Mouse (Mus musculus) forebrain, postnatal 0 days (tissue): ENCODE data around the gene Bst2. TPM values are rescaled to one million over a fixed set of nuclear protein-coding genes. Genes with fewer than 3 reads are reported as not detected.

Source experiments
- ATAC-seq: fragments of 200-750 bp; cut with Nextera tagmentation; 2 replicates; pipeline ENCODE4 v1.8.0; 2017; ENCODE audit warnings: mild to moderate bottlenecking, moderate library complexity
- DNase-seq: peaks from one replicate; pipeline ENCODE4 v3.0.0-alpha.2; 2015
- H3K27ac ChIP-seq: fragments of 300-500 bp; sonication (generic); 2 replicates; pipeline ENCODE4 v1.5.1; 2014; ENCODE audit warnings: low read depth, mild to moderate bottlenecking, antibody characterized with exemption, low read length, moderate library complexity, mixed read lengths
- H3K27me3 ChIP-seq: fragments of 300-500 bp; sonication (generic); 2 replicates; pipeline ENCODE4 v1.6.1; 2014; ENCODE audit warnings: mild to moderate bottlenecking, low read length, mixed read lengths; ENCODE audit not compliant: insufficient read depth
- H3K36me3 ChIP-seq: fragments of 300-500 bp; sonication (generic); 2 replicates; pipeline ENCODE4 v1.6.1; 2014; ENCODE audit warnings: mild to moderate bottlenecking, moderate library complexity; ENCODE audit not compliant: insufficient read depth
- H3K4me1 ChIP-seq: fragments of 300-500 bp; sonication (generic); 2 replicates; pipeline ENCODE4 v1.6.1; 2014; ENCODE audit warnings: antibody characterized with exemption; ENCODE audit not compliant: insufficient read depth
- H3K4me2 ChIP-seq: fragments of 300-500 bp; sonication (generic); 2 replicates; pipeline ENCODE4 v1.6.1; 2014; ENCODE audit warnings: low read depth, mild to moderate bottlenecking, moderate library complexity
- H3K4me3 ChIP-seq: fragments of 300-500 bp; sonication (generic); 2 replicates; pipeline ENCODE4 v1.5.1; 2014; ENCODE audit warnings: low read depth, low read length, mixed read lengths
- H3K9ac ChIP-seq: fragments of 300-500 bp; sonication (generic); 2 replicates; pipeline ENCODE4 v1.6.1; 2014; ENCODE audit warnings: mild to moderate bottlenecking
- H3K9me3 ChIP-seq: fragments of 300-500 bp; sonication (generic); 2 replicates; pipeline ENCODE4 v1.6.1; 2016; ENCODE audit warnings: low read length
- CTCF ChIP-seq: sonication (generic); IDR thresholded peaks from 2 replicates; pipeline ENCODE4 v1.5.1; 2016; ENCODE audit warnings: antibody characterized with exemption, control low read depth, low read depth
- WGBS: fragments of 180-500 bp; shearing (Covaris S2); extraction: QIAGEN DNeasy Blood & Tissue Kit; methylation state at CpG from one replicate; pipeline ENCODE4 v1.1.7; 2014; 5-methylcytosine and 5-hydroxymethylcytosine counted together
- polyA plus RNA-seq: library from polyadenylated mRNA; unstranded; fragments of >200 nt; fragmentation: Nextera tagmentation; extraction: Ambion mirVana; gene quantifications from 2 replicates; pipeline ENCODE4 v1.2.1, GENCODE M21; 2015
- total RNA-seq: library from RNA; depleted of rRNA; stranded (reverse); fragments of >200 nt; gene quantifications from 2 replicates; pipeline ENCODE4 v1.2.3, GENCODE M21; 2014

Bst2 gene
- total and polyA plus RNA-seq, 2 experiments from 2014 or later: 17.8 to 19.3 TPM

DNA sequence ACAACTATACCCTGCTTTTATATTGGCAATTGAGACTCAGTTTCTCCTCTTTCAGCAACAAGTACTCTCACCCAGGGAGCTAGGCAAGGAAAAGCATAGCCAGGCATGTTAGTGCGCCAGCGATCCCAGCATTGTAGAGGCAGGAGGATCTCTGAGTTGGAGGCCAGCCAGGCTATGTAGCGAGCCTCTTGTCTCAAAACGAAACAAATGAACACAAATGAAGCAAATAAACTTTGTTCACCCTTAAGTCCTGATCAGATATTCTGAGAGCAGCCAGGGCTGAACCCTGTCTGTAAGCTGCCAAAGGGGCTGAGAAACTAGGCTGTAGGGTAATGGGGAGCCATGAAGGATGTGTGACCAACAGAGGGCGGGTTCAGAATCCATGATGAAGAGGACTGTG is 41.4 kb downstream of the Bst2 start:
- WGBS: 81% methylated on average over 5 of the region's 5 CpGs
- ATAC-seq (no peak), DNase-seq (no peak)
- Histone ChIP-seq H3K4me3 (no peak overlapping the region), H3K9ac (no peak overlapping the region), H3K36me3 (peaks cover 18% of the 10 kb centered on the region), H3K4me2 (no peak overlapping the region), H3K27ac (no peak overlapping the region), H3K9me3 (no peaks in the 10 kb centered on the region), H3K4me1 (no peaks in the 10 kb centered on the region), H3K27me3 (no peaks in the 10 kb centered on the region)
- no peak for TF ChIP-seq CTCF

GRCm38 (mm10) chr8:71495039-71495438 is 42.2 kb downstream of the Bst2 start:
- Histone ChIP-seq H3K9me3 (no peaks in the 10 kb centered on the region), H3K27ac (no peak overlapping the region), H3K36me3 (peaks cover 18% of the 10 kb centered on the region), H3K9ac (no peak overlapping the region), H3K4me1 (no peaks in the 10 kb centered on the region), H3K4me2 (peak overlapping the region; percentile 35; the same call in 1 of the 2 replicates), H3K27me3 (no peaks in the 10 kb centered on the region), H3K4me3 (no peak overlapping the region)
- DNase-seq (peak; percentile 84), ATAC-seq (peak; percentile 83)
- TF ChIP-seq CTCF: peak; percentile 76
- WGBS: 19% methylated on average over 16 of the region's 16 CpGs

DNA sequence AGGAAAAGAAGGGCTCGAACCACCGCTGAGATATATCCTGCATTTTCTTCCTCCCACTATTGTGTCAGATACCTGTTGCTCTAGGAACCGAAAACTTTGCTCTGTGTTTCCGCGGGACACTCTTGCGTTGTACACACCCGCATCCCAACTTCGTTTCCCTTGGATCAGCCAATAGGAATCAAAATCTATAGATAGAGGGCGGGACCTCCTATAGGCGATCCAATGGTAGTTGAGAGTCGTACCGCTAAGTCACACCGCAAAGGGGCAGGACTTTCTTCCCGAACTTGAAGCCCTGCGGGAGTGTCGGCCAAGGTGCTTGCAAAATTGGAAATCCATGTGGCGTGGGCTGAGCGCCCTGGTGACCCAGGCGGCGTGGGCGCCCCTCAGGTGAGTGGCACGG is 48.8 kb downstream of the Bst2 start:
- H3K4me3 ChIP-seq: peak overlapping the region; percentile 65
- peak; percentile 95 for DNase-seq
- TF ChIP-seq CTCF: peak; percentile 32
- peaks cover 5% of the 10 kb centered on the region; the same call in 1 of the 2 replicates for H3K4me1 ChIP-seq
- H3K4me2 ChIP-seq: peak overlapping the region; percentile 100
- ATAC-seq: peak; percentile 90
- H3K9me3 ChIP-seq: no peaks in the 10 kb centered on the region
- no peaks in the 10 kb centered on the region for H3K27me3 ChIP-seq
- no peak overlapping the region for H3K27ac ChIP-seq
- WGBS: 1% methylated on average over 22 of the region's 22 CpGs
- peaks cover 25% of the 10 kb centered on the region for H3K36me3 ChIP-seq
- peak overlapping the region; percentile 47 for H3K9ac ChIP-seq

- peak within 1 kb of the TSS; percentile 57; the same call in 1 of the 2 replicates for H3K27ac ChIP-seq
- DNase-seq: peak; percentile 75
- no peaks in the 10 kb centered on the region for H3K27me3 ChIP-seq
- H3K4me3 ChIP-seq: peak within 1 kb of the TSS; percentile 65
- H3K4me1 ChIP-seq: peaks cover 5% of the 10 kb centered on the region; the same call in 1 of the 2 replicates
- no peak for TF ChIP-seq CTCF
- ATAC-seq: peak; percentile 38
- no peaks in the 10 kb centered on the region for H3K9me3 ChIP-seq
- peaks cover 21% of the 10 kb centered on the region for H3K36me3 ChIP-seq
- under 1% methylated on average over 33 of the region's 33 CpGs for WGBS
- H3K9ac ChIP-seq: peak within 1 kb of the TSS; percentile 47
- peak within 1 kb of the TSS; percentile 100 for H3K4me2 ChIP-seq
These were observed 49.4 kb downstream of the Bst2 start, which contains the start of gene Gtpbp3 for GRCm38 (mm10) chr8:71487691-71488445. TSS of gene Gtpbp3 (plus strand) at chr8:71488103.

DNA sequence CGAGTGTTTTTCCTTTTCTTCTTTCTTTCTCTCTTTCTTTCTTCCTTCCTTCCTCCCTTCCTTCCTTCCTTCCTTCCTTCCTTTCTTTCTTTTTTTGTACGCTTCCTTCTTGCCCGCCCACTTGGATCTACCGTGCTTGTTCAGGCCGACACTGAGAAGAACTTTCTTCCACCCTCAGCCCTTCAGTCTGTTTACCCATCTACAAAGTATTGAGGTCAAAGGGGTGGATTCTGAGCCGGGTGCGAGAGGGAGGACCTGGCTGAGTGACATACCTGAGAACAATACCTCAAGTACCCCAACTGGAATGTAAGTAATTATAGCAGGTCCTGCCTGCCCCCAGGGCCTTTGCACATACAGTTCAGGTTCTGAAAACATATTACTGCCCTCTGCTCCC is 51.1 kb downstream of the Bst2 start:
- H3K4me1 ChIP-seq: peaks cover 5% of the 10 kb centered on the region; the same call in 1 of the 2 replicates
- no peaks in the 10 kb centered on the region for H3K9me3 ChIP-seq
- H3K4me3 ChIP-seq: peak overlapping the region; percentile 79
- no peak for TF ChIP-seq CTCF
- no peak overlapping the region; the same call in 1 of the 2 replicates for H3K27ac ChIP-seq
- DNase-seq (no peak), ATAC-seq (no peak)
- no peaks in the 10 kb centered on the region for H3K27me3 ChIP-seq
- H3K36me3 ChIP-seq: peaks cover 21% of the 10 kb centered on the region
- H3K9ac ChIP-seq: peak overlapping the region; percentile 98; the same call in 1 of the 2 replicates
- peak overlapping the region; percentile 60 for H3K4me2 ChIP-seq
- 9% methylated on average over 7 of the region's 7 CpGs for WGBS

GRCm38 (mm10) chr8:71485142-71486135 is 51.8 kb downstream of the Bst2 start, which contains the start of gene Ano8:
TSS of gene Ano8 (minus strand) at chr8:71485963.
- H3K4me1 ChIP-seq: peaks cover 5% of the 10 kb centered on the region; the same call in 1 of the 2 replicates

More at GRCm38 (mm10) chr8:71485142-71486135, 51.8 kb downstream of the Bst2 start, which contains the start of gene Ano8:
- peak within 1 kb of the TSS; percentile 85 for H3K27ac ChIP-seq
- no peaks in the 10 kb centered on the region for H3K9me3 ChIP-seq
- H3K4me3 ChIP-seq: peak within 1 kb of the TSS; percentile 79
- H3K27me3 ChIP-seq: no peaks in the 10 kb centered on the region
- WGBS: 5% methylated on average over 54 of the region's 58 CpGs
- ATAC-seq (peak; percentile 87), DNase-seq (peak; percentile 92)
- peak within 1 kb of the TSS; percentile 60 for H3K4me2 ChIP-seq
- H3K36me3 ChIP-seq: peaks cover 28% of the 10 kb centered on the region
- TF ChIP-seq CTCF: no peak
- peak within 1 kb of the TSS; percentile 98 for H3K9ac ChIP-seq
